Mouse (Mus musculus) thymus, adult 2 months (tissue): ENCODE data around the gene Vmn1r139.
"Not testable (repeated sequence)": the region's sequence is repeated elsewhere in the genome, so short reads cannot be mapped to it uniquely, and the experiment has no call there.

Experiments used
- CTCF ChIP-seq: fragments of 200-500 bp; IDR thresholded peaks from 2 replicates; pipeline ENCODE4 v1.5.1; 2012; ENCODE audit warnings: mild to moderate bottlenecking, control low read depth, low read length, moderate library complexity, borderline replicate concordance; ENCODE audit not compliant: control insufficient read depth, poor library complexity, insufficient read depth; ENCODE audit errors: extremely low read depth
- POLR2A ChIP-seq: fragments of 200-500 bp; IDR thresholded peaks from 2 replicates; pipeline ENCODE4 v1.6.1; 2012; ENCODE audit warnings: mild to moderate bottlenecking, low read length, control low read depth, moderate library complexity; ENCODE audit not compliant: control insufficient read depth, poor library complexity, insufficient read depth; ENCODE audit errors: extremely low read depth

DNA sequence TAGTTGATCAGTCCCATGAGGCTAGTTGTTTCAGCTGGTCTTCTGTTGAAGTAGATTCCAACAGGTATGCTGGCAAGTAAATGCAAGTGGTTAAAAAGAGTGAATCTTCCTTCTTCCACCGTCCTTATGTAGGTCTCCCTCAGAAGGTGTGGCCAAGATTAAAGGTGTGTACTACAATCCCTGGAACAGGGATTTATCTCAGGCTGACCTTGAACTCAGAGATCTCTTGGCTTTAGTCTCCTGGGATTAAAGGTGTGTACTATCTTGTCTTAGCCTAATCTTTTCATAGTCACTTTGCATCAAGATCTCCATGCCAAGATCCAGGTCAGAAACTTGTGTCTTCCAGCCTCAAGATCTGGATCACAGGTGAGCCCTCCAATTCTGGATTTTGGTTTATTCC, 12.7 kb upstream of the Vmn1r139 start, which contains the start of gene Gm6176:
- not testable (repeated sequence) for TF ChIP-seq CTCF, POLR2A
